Mouse (Mus musculus): ENCODE results near the gene Fancc.

Gene Fancc

GRCm38 (mm10) chr13:63314608-63314920, 182.5 kb downstream of the Fancc start:
- peak; percentile 89 for DNase-seq

GRCm38 (mm10) chr13:63313748-63314607, 183.1 kb downstream of the Fancc start:
- DNase-seq: peak; percentile 93

GRCm38 (mm10) chr13:63313247-63313646, 183.8 kb downstream of the Fancc start:
- peak; percentile 95 for DNase-seq

- DNase-seq: no peak
Observed at GRCm38 (mm10) chr13:63311156-63311555, 185.9 kb downstream of the Fancc start.

- DNase-seq: no peak
Observed at GRCm38 (mm10) chr13:63309563-63309962, 187.5 kb downstream of the Fancc start.

GRCm38 (mm10) chr13:63306768-63307167, 190.3 kb downstream of the Fancc start:
- DNase-seq: no peak

GRCm38 (mm10) chr13:63305160-63306011, 191.7 kb downstream of the Fancc start:
- DNase-seq: peak; percentile 96

- DNase-seq: no peak
Observed at GRCm38 (mm10) chr13:63304799-63305159, 192.3 kb downstream of the Fancc start.

- peak; percentile 96 for DNase-seq
Observed at GRCm38 (mm10) chr13:63304124-63304792, 192.8 kb downstream of the Fancc start.

GRCm38 (mm10) chr13:63302381-63302780, 194.7 kb downstream of the Fancc start:
- no peak for DNase-seq

- DNase-seq: no peak
Observed at GRCm38 (mm10) chr13:63301764-63302209, 195.3 kb downstream of the Fancc start.

- peak; percentile 96 for DNase-seq
Observed at GRCm38 (mm10) chr13:63300929-63301328, 196.1 kb downstream of the Fancc start.

GRCm38 (mm10) chr13:63298931-63299330, 198.1 kb downstream of the Fancc start:
- DNase-seq: no peak

- DNase-seq: no peak
Observed at GRCm38 (mm10) chr13:63297933-63298332, 199.1 kb downstream of the Fancc start.

GRCm38 (mm10) chr13:63297003-63297402, 200.1 kb downstream of the Fancc start:
- peak; percentile 94 for DNase-seq

- no peak for DNase-seq
Observed at GRCm38 (mm10) chr13:63296300-63296699, 200.8 kb downstream of the Fancc start.

GRCm38 (mm10) chr13:63294359-63295193, 202.5 kb downstream of the Fancc start:
- DNase-seq: peak; percentile 96

GRCm38 (mm10) chr13:63293647-63294046, 203.4 kb downstream of the Fancc start:
- DNase-seq: no peak

GRCm38 (mm10) chr13:63291016-63291415, 206.1 kb downstream of the Fancc start:
- no peak for DNase-seq

GRCm38 (mm10) chr13:63290126-63290525, 207.0 kb downstream of the Fancc start:
- DNase-seq: no peak

- DNase-seq: no peak
Observed at GRCm38 (mm10) chr13:63289687-63290086, 207.4 kb downstream of the Fancc start.

GRCm38 (mm10) chr13:63289152-63289551, 207.9 kb downstream of the Fancc start:
- no peak for DNase-seq

Measured in heart, adult 11 months (tissue).